Mouse (Mus musculus): ENCODE results near the gene Tpi1.

- no peak for TF ChIP-seq USF1 (IDR thresholded peaks at IDR 0.05; ENCODE audit: low read depth)
- no peak for TF ChIP-seq MYOD1 (IDR thresholded peaks at IDR 0.05; ENCODE audit: control insufficient read depth in 1 of 3, insufficient read length in 2 of 3, low read depth in 2 of 3)
Observed at GRCm38 (mm10) chr6:124807986-124808357, 6.1 kb downstream of the Tpi1 start.
